Mouse (Mus musculus) embryonic facial prominence, embryonic 15.5 days (tissue): ENCODE results near the gene Spib. TPM values are rescaled to one million over a fixed set of nuclear protein-coding genes. Genes with fewer than 3 reads are reported as not detected.

Source experiments
- ATAC-seq: fragments of 200-750 bp; cut with Nextera tagmentation; 2 replicates; pipeline ENCODE4 v1.8.0; 2017; ENCODE audit warnings: low read depth, moderate TSS enrichment; ENCODE audit not compliant: insufficient number of reproducible peaks, low FRiP score, low TSS enrichment
- H3K27ac ChIP-seq: fragments of 300-500 bp; sonication (generic); replicated peaks from 2 replicates; pipeline ENCODE4 v1.5.1; 2015; ENCODE audit warnings: mild to moderate bottlenecking, inconsistent platforms
- H3K27me3 ChIP-seq: fragments of 300-500 bp; sonication (generic); 2 replicates; pipeline ENCODE4 v1.6.1; 2015; ENCODE audit warnings: inconsistent platforms
- H3K36me3 ChIP-seq: fragments of 300-500 bp; sonication (generic); 2 replicates; pipeline ENCODE4 v1.6.1; 2015; ENCODE audit warnings: mild to moderate bottlenecking, inconsistent platforms
- H3K4me1 ChIP-seq: fragments of 300-500 bp; sonication (generic); 2 replicates; pipeline ENCODE4 v1.6.1; 2015; ENCODE audit warnings: inconsistent platforms
- H3K4me2 ChIP-seq: fragments of 300-500 bp; sonication (generic); replicated peaks from 2 replicates; pipeline ENCODE4 v1.6.1; 2015; ENCODE audit warnings: mild to moderate bottlenecking, inconsistent platforms
- H3K4me3 ChIP-seq: fragments of 300-500 bp; sonication (generic); replicated peaks from 2 replicates; pipeline ENCODE4 v1.5.1; 2015; ENCODE audit warnings: mild to moderate bottlenecking, inconsistent platforms
- H3K9ac ChIP-seq: fragments of 300-500 bp; sonication (generic); 2 replicates; pipeline ENCODE4 v1.6.1; 2015; ENCODE audit warnings: inconsistent platforms
- H3K9me3 ChIP-seq: fragments of 300-500 bp; sonication (generic); replicated peaks from 2 replicates; pipeline ENCODE4 v1.6.1; 2016; ENCODE audit warnings: inconsistent platforms
- WGBS: fragments of 180-500 bp; shearing (Covaris S2); methylation state at CpG from one replicate; pipeline ENCODE4 v1.1.7; 2015; 5-methylcytosine and 5-hydroxymethylcytosine counted together
- polyA plus RNA-seq: library from polyadenylated mRNA; unstranded; fragments of >200 nt; fragmentation: Nextera tagmentation; extraction: Ambion mirVana; gene quantifications from 2 replicates; pipeline ENCODE4 v1.2.1, GENCODE M21; 2015

The Spib gene
- polyA plus RNA-seq = 1.2 and 1.4 TPM in 2 replicates

GRCm38 (mm10) chr7:44531946-44532732 lies at the start of gene Spib:
Spib (minus strand) TSS chr7:44532071.
- H3K4me3 ChIP-seq = no peak within 1 kb of the TSS
- no peak within 1 kb of the TSS for H3K27ac ChIP-seq
- 70% methylated on average over 4 of the region's 4 CpGs for WGBS
- no peaks in the 10 kb centered on the region for H3K9me3 ChIP-seq
- H3K4me1 ChIP-seq = peaks cover 17% of the 10 kb centered on the region; the same call in 1 of the 2 replicates
- H3K9ac ChIP-seq = no peak within 1 kb of the TSS
- ATAC-seq = no peak
- peaks cover 16% of the 10 kb centered on the region for H3K27me3 ChIP-seq
- H3K4me2 ChIP-seq = no peak within 1 kb of the TSS
- peaks cover 40% of the 10 kb centered on the region for H3K36me3 ChIP-seq

- no peak overlapping the region for H3K4me3 ChIP-seq
- H3K4me1 ChIP-seq = peaks cover 5% of the 10 kb centered on the region; the same call in 1 of the 2 replicates
- no peak for ATAC-seq
- no peaks in the 10 kb centered on the region for H3K36me3 ChIP-seq
- H3K27me3 ChIP-seq = peaks cover 20% of the 10 kb centered on the region
- H3K9me3 ChIP-seq = no peaks in the 10 kb centered on the region; the same call in 1 of the 2 replicates
- no peak overlapping the region for H3K9ac ChIP-seq
- H3K27ac ChIP-seq = no peak overlapping the region
- H3K4me2 ChIP-seq = no peak overlapping the region
- WGBS = 76% methylated on average over 6 of the region's 6 CpGs
Observed at GRCm38 (mm10) chr7:44581637-44582036, 49.8 kb upstream of the Spib start.

GRCm38 (mm10) chr7:44576333-44576844 lies 44.5 kb upstream of the Spib start:
- no peaks in the 10 kb centered on the region; the same call in 1 of the 2 replicates for H3K9me3 ChIP-seq
- H3K9ac ChIP-seq = no peak overlapping the region
- no peaks in the 10 kb centered on the region for H3K27me3 ChIP-seq
- H3K4me1 ChIP-seq = no peaks in the 10 kb centered on the region
- H3K4me3 ChIP-seq = no peak overlapping the region
- no peak overlapping the region for H3K4me2 ChIP-seq
- ATAC-seq = no peak
- no peaks in the 10 kb centered on the region for H3K36me3 ChIP-seq
- no peak overlapping the region for H3K27ac ChIP-seq
- WGBS = 43% methylated on average over 5 of the region's 5 CpGs

GRCm38 (mm10) chr7:44572956-44573484 lies 41.1 kb upstream of the Spib start:
- Histone ChIP-seq H3K27ac (no peak overlapping the region), H3K27me3 (no peaks in the 10 kb centered on the region), H3K4me1 (no peaks in the 10 kb centered on the region), H3K36me3 (no peaks in the 10 kb centered on the region), H3K4me3 (no peak overlapping the region), H3K4me2 (no peak overlapping the region), H3K9ac (no peak overlapping the region), H3K9me3 (no peaks in the 10 kb centered on the region)
- ATAC-seq = no peak
- WGBS = 68% methylated on average over 5 of the region's 5 CpGs

GRCm38 (mm10) chr7:44572213-44572701 lies 40.4 kb upstream of the Spib start, which contains the start of gene Napsa:
Napsa (plus strand) TSS chr7:44572380.
- no peaks in the 10 kb centered on the region for H3K4me1 ChIP-seq
- no peaks in the 10 kb centered on the region for H3K36me3 ChIP-seq
- no peak within 1 kb of the TSS for H3K4me3 ChIP-seq
- no peak within 1 kb of the TSS for H3K4me2 ChIP-seq
- no peaks in the 10 kb centered on the region for H3K27me3 ChIP-seq
- ATAC-seq = no peak
- no peak within 1 kb of the TSS for H3K27ac ChIP-seq
- no peaks in the 10 kb centered on the region for H3K9me3 ChIP-seq
- WGBS = 38% methylated on average over 7 of the region's 7 CpGs
- no peak within 1 kb of the TSS for H3K9ac ChIP-seq

GRCm38 (mm10) chr7:44571811-44572210 lies 39.9 kb upstream of the Spib start:
- Histone ChIP-seq H3K9ac (no peak overlapping the region), H3K36me3 (no peaks in the 10 kb centered on the region), H3K4me2 (no peak overlapping the region), H3K4me3 (no peak overlapping the region), H3K27me3 (no peaks in the 10 kb centered on the region), H3K4me1 (no peaks in the 10 kb centered on the region), H3K27ac (no peak overlapping the region), H3K9me3 (no peaks in the 10 kb centered on the region)
- no peak for ATAC-seq
- whole genome bisulfite sequencing = 34% methylated on average over 4 of the region's 4 CpGs

GRCm38 (mm10) chr7:44570989-44571388 lies 39.1 kb upstream of the Spib start:
- 77% methylated on average over 6 of the region's 6 CpGs for WGBS
- H3K27me3 ChIP-seq = no peaks in the 10 kb centered on the region
- no peak; the same call in 1 of the 2 replicates for ATAC-seq

GRCm38 (mm10) chr7:44568803-44569202 lies 36.9 kb upstream of the Spib start:
- H3K9ac ChIP-seq = no peak overlapping the region
- no peak for ATAC-seq
- H3K4me1 ChIP-seq = no peaks in the 10 kb centered on the region
- no peak overlapping the region for H3K27ac ChIP-seq
- 69% methylated on average over 9 of the region's 9 CpGs for WGBS
- H3K4me2 ChIP-seq = no peak overlapping the region
- H3K36me3 ChIP-seq = no peaks in the 10 kb centered on the region
- H3K4me3 ChIP-seq = no peak overlapping the region
- H3K9me3 ChIP-seq = no peaks in the 10 kb centered on the region
- no peaks in the 10 kb centered on the region; the same call in 1 of the 2 replicates for H3K27me3 ChIP-seq

More at GRCm38 (mm10) chr7:44570989-44571388, 39.1 kb upstream of the Spib start:
- no peaks in the 10 kb centered on the region for H3K4me1 ChIP-seq
- no peak overlapping the region for H3K9ac ChIP-seq
- H3K4me3 ChIP-seq = no peak overlapping the region
- no peak overlapping the region for H3K27ac ChIP-seq
- no peaks in the 10 kb centered on the region for H3K9me3 ChIP-seq
- no peak overlapping the region for H3K4me2 ChIP-seq
- no peaks in the 10 kb centered on the region for H3K36me3 ChIP-seq

GRCm38 (mm10) chr7:44565414-44565813 lies 33.5 kb upstream of the Spib start:
- Histone ChIP-seq H3K9me3 (no peaks in the 10 kb centered on the region), H3K4me1 (no peaks in the 10 kb centered on the region), H3K4me2 (no peak overlapping the region), H3K36me3 (no peaks in the 10 kb centered on the region), H3K4me3 (no peak overlapping the region), H3K27me3 (no peaks in the 10 kb centered on the region; the same call in 1 of the 2 replicates), H3K9ac (no peak overlapping the region), H3K27ac (no peak overlapping the region)
- WGBS = 67% methylated on average over 6 of the region's 6 CpGs
- ATAC-seq = no peak

- WGBS = 78% methylated on average over 10 of the region's 10 CpGs
- ATAC-seq = no peak
- Histone ChIP-seq H3K27me3 (no peaks in the 10 kb centered on the region; the same call in 1 of the 2 replicates), H3K27ac (no peak overlapping the region), H3K9ac (no peak overlapping the region), H3K4me3 (no peak overlapping the region), H3K9me3 (no peaks in the 10 kb centered on the region), H3K36me3 (no peaks in the 10 kb centered on the region), H3K4me2 (no peak overlapping the region), H3K4me1 (no peaks in the 10 kb centered on the region)
Observed at GRCm38 (mm10) chr7:44564486-44564885, 32.6 kb upstream of the Spib start.

- no peak for ATAC-seq
- H3K4me2 ChIP-seq = no peak overlapping the region
- no peaks in the 10 kb centered on the region; the same call in 1 of the 2 replicates for H3K27me3 ChIP-seq
- no peak overlapping the region for H3K4me3 ChIP-seq
- no peak overlapping the region for H3K27ac ChIP-seq
- H3K9me3 ChIP-seq = no peaks in the 10 kb centered on the region
- WGBS = 42% methylated on average over 8 of the region's 8 CpGs
- no peak overlapping the region for H3K9ac ChIP-seq
- H3K4me1 ChIP-seq = no peaks in the 10 kb centered on the region
- no peaks in the 10 kb centered on the region for H3K36me3 ChIP-seq
Observed at GRCm38 (mm10) chr7:44563284-44563683, 31.4 kb upstream of the Spib start.
